Comparison of ENCODE assay signal across 27 mouse cellular contexts in the genomic region with DNA sequence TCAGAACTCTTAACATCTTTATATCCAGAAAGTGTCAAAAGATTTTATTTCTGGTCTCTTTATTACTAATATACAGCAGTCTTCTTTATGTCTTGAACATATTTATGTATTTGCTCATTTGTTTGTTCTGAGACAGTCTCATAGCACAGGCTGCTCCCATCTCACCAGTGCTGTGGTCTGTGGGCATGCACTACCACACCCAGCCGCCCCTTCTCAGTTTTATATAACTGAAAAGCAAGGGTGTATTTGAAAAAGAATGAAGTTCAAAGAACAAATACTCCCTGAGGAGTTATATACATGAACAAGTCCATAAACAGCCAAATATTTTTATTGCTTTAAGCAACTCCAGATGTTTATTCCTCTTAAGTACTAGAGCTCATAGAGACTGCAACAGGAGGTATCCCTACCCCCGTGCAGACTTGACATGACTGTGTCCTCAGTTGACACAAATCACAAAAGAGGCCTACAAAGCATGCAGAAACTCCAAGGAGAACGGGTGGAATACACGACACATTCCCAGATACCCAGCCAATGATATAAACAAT.
DNase-seq lines count a peak whose midpoint lies in the region; ATAC-seq and TF ChIP-seq lines count a peak whose summit lies in the region.
"Had no signal": no experiment of that assay in that cellular context is flagged by ENCODE, and none has a peak within 500 bp of the region (broad histone marks: within the 10 kb centered on the region; RNA-seq: fewer than 3 reads in every experiment).

No protein-coding gene starts in this region.

- no peak overlapping the region for H3K9ac ChIP-seq in embryonic facial prominence, embryonic 13.5 days
- peak overlapping the region; percentile 57; the same call in 1 of the 2 replicates for H3K9ac ChIP-seq in heart, embryonic 16.5 days (ENCODE audit: low read length)
- no peak overlapping the region for H3K9ac ChIP-seq in heart, adult 2 months (ENCODE audit: low read depth, low read length)
- H3K9ac ChIP-seq in limb, embryonic 12.5 days (replicated peaks): no peak overlapping the region
- no peak overlapping the region for H3K9ac ChIP-seq in midbrain, embryonic 15.5 days
- H3K9ac ChIP-seq: embryonic facial prominence, embryonic 12.5 days; intestine, embryonic 15.5 days; limb, embryonic 15.5 days; liver, embryonic 14.5 days; lung, embryonic 14.5 days; neural tube, embryonic 12.5 days had no signal

- no peak for TF ChIP-seq EP300 in heart, adult 2 months (IDR thresholded peaks at IDR 0.05; ENCODE audit: insufficient read depth, low read depth, low read length)

- TF ChIP-seq CTCF in heart, adult 2 months (IDR thresholded peaks at IDR 0.05): no peak

- H3K4me2 ChIP-seq in embryonic facial prominence, embryonic 13.5 days: no peak overlapping the region
- H3K4me2 ChIP-seq in heart, embryonic 16.5 days (ENCODE audit: low read depth, low read length): no peak overlapping the region
- no peak overlapping the region for H3K4me2 ChIP-seq in limb, embryonic 12.5 days
- H3K4me2 ChIP-seq in midbrain, embryonic 15.5 days: no peak overlapping the region
- H3K4me2 ChIP-seq: embryonic facial prominence, embryonic 12.5 days; intestine, embryonic 15.5 days; limb, embryonic 15.5 days; lung, embryonic 14.5 days; neural tube, embryonic 12.5 days had no signal

- no peak for ATAC-seq in embryonic facial prominence, embryonic 13.5 days (ENCODE audit: insufficient number of reproducible peaks, insufficient read depth, low FRiP score, low TSS enrichment, low read depth)
- no peak for ATAC-seq in heart, embryonic 16.5 days (replicated peaks; ENCODE audit: extremely low read depth, insufficient read depth, low FRiP score)
- peak; percentile 84 for ATAC-seq in limb, embryonic 12.5 days (ENCODE audit: insufficient number of reproducible peaks, insufficient read depth, low FRiP score, low TSS enrichment, low read depth)
- no peak for ATAC-seq in midbrain, embryonic 15.5 days (replicated peaks)
- ATAC-seq: hindbrain, embryonic 16.5 days; intestine, embryonic 15.5 days had no signal

- no peaks in the 10 kb centered on the region for H3K9me3 ChIP-seq in embryonic facial prominence, embryonic 13.5 days
- H3K9me3 ChIP-seq in embryonic facial prominence, embryonic 10.5 days: no peaks in the 10 kb centered on the region
- H3K9me3 ChIP-seq in heart, embryonic 16.5 days (replicated peaks; ENCODE audit: control insufficient read depth, low read length): no peaks in the 10 kb centered on the region
- no peaks in the 10 kb centered on the region for H3K9me3 ChIP-seq in limb, embryonic 12.5 days
- H3K9me3 ChIP-seq in limb, embryonic 10.5 days (replicated peaks): no peaks in the 10 kb centered on the region
- H3K9me3 ChIP-seq in midbrain, embryonic 15.5 days: no peaks in the 10 kb centered on the region
- H3K9me3 ChIP-seq: embryonic facial prominence, embryonic 12.5 days; hindbrain, embryonic 10.5 days; intestine, embryonic 15.5 days; limb, embryonic 15.5 days; megakaryocyte, embryonic 14.5 days; neural tube, embryonic 12.5 days had no signal

- H3K79me2 ChIP-seq in heart, adult 2 months (replicated peaks; ENCODE audit: control insufficient read depth, insufficient read depth, low read length): no peaks in the 10 kb centered on the region

- intact Hi-C loops in heart, adult 2 months (cut with DNase I): loop anchor here (5.0 kb wide), 1 partner anchor 51 kb away; no protein-coding TSS in a partner anchor

- H3K4me1 ChIP-seq in embryonic facial prominence, embryonic 13.5 days: peaks cover 22% of the 10 kb centered on the region
- H3K4me1 ChIP-seq in embryonic facial prominence, embryonic 10.5 days: 0 out of 2 replicates have a peak, but pooled peaks cover 8% of the 10 kb centered on the region
- H3K4me1 ChIP-seq in heart, embryonic 16.5 days (ENCODE audit: control insufficient read depth, insufficient read depth, low read length): peaks cover 29% of the 10 kb centered on the region
- H3K4me1 ChIP-seq in heart, adult 2 months (ENCODE audit: control insufficient read depth, insufficient read depth, low read length): peaks cover 2% of the 10 kb centered on the region
- H3K4me1 ChIP-seq in limb, embryonic 12.5 days (replicated peaks): peaks cover 14% of the 10 kb centered on the region
- H3K4me1 ChIP-seq in limb, embryonic 10.5 days: peaks cover 22% of the 10 kb centered on the region
- H3K4me1 ChIP-seq in midbrain, embryonic 15.5 days: 0 out of 2 replicates have a peak, but pooled peaks cover 5% of the 10 kb centered on the region

- peak overlapping the region; percentile 44 for H3K27ac ChIP-seq in embryonic facial prominence, embryonic 13.5 days
- no peak overlapping the region for H3K27ac ChIP-seq in embryonic facial prominence, embryonic 10.5 days (replicated peaks)
- H3K27ac ChIP-seq in heart, embryonic 16.5 days (ENCODE audit: low read length): peak overlapping the region; percentile 98
- H3K27ac ChIP-seq in heart, adult 2 months: no peak overlapping the region
- H3K27ac ChIP-seq in limb, embryonic 12.5 days: no peak overlapping the region
- H3K27ac ChIP-seq in limb, embryonic 10.5 days: no peak overlapping the region
- H3K27ac ChIP-seq in midbrain, embryonic 15.5 days: no peak overlapping the region
- H3K27ac ChIP-seq: embryonic facial prominence, embryonic 12.5 days; hindbrain, embryonic 10.5 days; intestine, embryonic 15.5 days; limb, embryonic 15.5 days; liver, embryonic 14.5 days; neural tube, embryonic 12.5 days had no signal

- no peak for DNase-seq in embryonic facial prominence, embryonic 10.5 days (ENCODE audit: low spot score)
- DNase-seq in heart, adult 2 months: no peak
- no peak for DNase-seq in limb, embryonic 10.5 days (ENCODE audit: low spot score)
- DNase-seq in NIH3T3 (ENCODE audit: low read depth): peak; percentile 61
- DNase-seq: adrenal gland, postnatal 10 days; cerebellum, adult 18-20 months; cerebellum, postnatal 14 days; kidney, adult 8-10 months; kidney, postnatal 4 days; layer of hippocampus, adult 9-11 months; lung, embryonic 14.5 days; midbrain, embryonic 14.5 days; retina, postnatal 1 day; right cerebral cortex, postnatal 25 days; spleen, adult 18-20 months had no signal

- no peaks in the 10 kb centered on the region for H3K36me3 ChIP-seq in embryonic facial prominence, embryonic 13.5 days
- no peaks in the 10 kb centered on the region; the same call in 1 of the 2 replicates for H3K36me3 ChIP-seq in embryonic facial prominence, embryonic 10.5 days (replicated peaks)
- H3K36me3 ChIP-seq in heart, embryonic 16.5 days (ENCODE audit: control insufficient read depth, insufficient read depth): no peaks in the 10 kb centered on the region
- no peaks in the 10 kb centered on the region; the same call in 1 of the 2 replicates for H3K36me3 ChIP-seq in heart, adult 2 months (ENCODE audit: control insufficient read depth, insufficient read depth, low read length)
- H3K36me3 ChIP-seq in limb, embryonic 12.5 days: no peaks in the 10 kb centered on the region
- no peaks in the 10 kb centered on the region for H3K36me3 ChIP-seq in limb, embryonic 10.5 days
- no peaks in the 10 kb centered on the region for H3K36me3 ChIP-seq in midbrain, embryonic 15.5 days (replicated peaks)
- H3K36me3 ChIP-seq: embryonic facial prominence, embryonic 12.5 days; intestine, embryonic 15.5 days; limb, embryonic 15.5 days; neural tube, embryonic 12.5 days had no signal

- H3K27me3 ChIP-seq in embryonic facial prominence, embryonic 13.5 days: no peaks in the 10 kb centered on the region
- no peaks in the 10 kb centered on the region for H3K27me3 ChIP-seq in embryonic facial prominence, embryonic 10.5 days (replicated peaks; ENCODE audit: low read depth, poor library complexity, severe bottlenecking)
- H3K27me3 ChIP-seq in heart, embryonic 16.5 days (ENCODE audit: control insufficient read depth, insufficient read depth, low read length): no peaks in the 10 kb centered on the region
- H3K27me3 ChIP-seq in heart, adult 2 months (ENCODE audit: control insufficient read depth, insufficient read depth, low read length): no peaks in the 10 kb centered on the region
- H3K27me3 ChIP-seq in limb, embryonic 12.5 days: peaks cover 38% of the 10 kb centered on the region
- no peaks in the 10 kb centered on the region for H3K27me3 ChIP-seq in limb, embryonic 10.5 days (ENCODE audit: low read depth, poor library complexity, severe bottlenecking)
- no peaks in the 10 kb centered on the region for H3K27me3 ChIP-seq in midbrain, embryonic 15.5 days (replicated peaks)
- H3K27me3 ChIP-seq: embryonic facial prominence, embryonic 12.5 days; intestine, embryonic 15.5 days; megakaryocyte, embryonic 14.5 days; neural tube, embryonic 12.5 days had no signal

- no peak for TF ChIP-seq POLR2A in heart, adult 2 months (IDR thresholded peaks at IDR 0.05; ENCODE audit: insufficient read depth, low read depth, low read length)

- WGBS in embryonic facial prominence, embryonic 13.5 days: 33% methylated on average over 4 of the region's 4 CpGs
- 79% methylated on average over 4 of the region's 4 CpGs for WGBS in embryonic facial prominence, embryonic 10.5 days
- WGBS in heart, embryonic 16.5 days: 71% methylated on average over 4 of the region's 4 CpGs
- WGBS in heart, adult 2 months: 65% methylated on average over 4 of the region's 4 CpGs
- WGBS in limb, embryonic 12.5 days: 29% methylated on average over 4 of the region's 4 CpGs
- 73% methylated on average over 4 of the region's 4 CpGs for WGBS in limb, embryonic 10.5 days
- WGBS in midbrain, embryonic 15.5 days: 79% methylated on average over 4 of the region's 4 CpGs

- no peak overlapping the region for H3K4me3 ChIP-seq in embryonic facial prominence, embryonic 13.5 days
- no peak overlapping the region for H3K4me3 ChIP-seq in embryonic facial prominence, embryonic 10.5 days
- H3K4me3 ChIP-seq in heart, embryonic 16.5 days (ENCODE audit: low read length): no peak overlapping the region
- H3K4me3 ChIP-seq in heart, adult 2 months: no peak overlapping the region
- H3K4me3 ChIP-seq in limb, embryonic 12.5 days (replicated peaks): no peak overlapping the region
- H3K4me3 ChIP-seq in limb, embryonic 10.5 days: no peak overlapping the region
- no peak overlapping the region for H3K4me3 ChIP-seq in midbrain, embryonic 15.5 days
- H3K4me3 ChIP-seq: embryonic facial prominence, embryonic 12.5 days; hindbrain, embryonic 10.5 days; intestine, embryonic 15.5 days; limb, embryonic 15.5 days; megakaryocyte, embryonic 14.5 days; neural tube, embryonic 12.5 days had no signal

Comparison
In these comparisons a context has a peak if more than half of its experiments do, and no peak if none do; other contexts are left out.
1. H3K27ac ChIP-seq: peak in embryonic facial prominence, embryonic 13.5 days (single experiment) and heart, embryonic 16.5 days (single experiment); none in embryonic facial prominence, embryonic 10.5 days (single experiment), heart, adult 2 months (single experiment), limb, embryonic 12.5 days (single experiment), limb, embryonic 10.5 days (single experiment) and midbrain, embryonic 15.5 days (single experiment).